ENCODE assay signal across 10 mouse cellular contexts in genomic region chr2:72908191-72908910, GRCm38 (mm10).
DNase-seq lines count a peak whose midpoint lies in the region; ATAC-seq lines count a peak whose summit lies in the region.
"Had no signal": no experiment of that assay in that cellular context is flagged by ENCODE, and none has a peak within 500 bp of the region (broad histone marks: within the 10 kb centered on the region; RNA-seq: fewer than 3 reads in every experiment).

No protein-coding gene starts in this region.

- no peaks in the 10 kb centered on the region for H3K9me3 ChIP-seq in liver, embryonic 11.5 days (ENCODE audit: control insufficient read depth, low read length)
- no peaks in the 10 kb centered on the region for H3K9me3 ChIP-seq in embryonic facial prominence, embryonic 10.5 days
- no peaks in the 10 kb centered on the region for H3K9me3 ChIP-seq in limb, embryonic 12.5 days

- no peak overlapping the region; the same call in 1 of the 2 replicates for H3K27ac ChIP-seq in liver, embryonic 11.5 days (ENCODE audit: low read depth, low read length)
- peak overlapping the region; percentile 3 for H3K27ac ChIP-seq in embryonic facial prominence, embryonic 10.5 days (replicated peaks)
- 0 out of 2 replicates have a peak overlapping the region, but pooled peaks have one; percentile 45 for H3K27ac ChIP-seq in limb, embryonic 12.5 days

- H3K4me3 ChIP-seq in liver, embryonic 11.5 days (ENCODE audit: low read depth, low read length) = no peak overlapping the region
- H3K4me3 ChIP-seq in embryonic facial prominence, embryonic 10.5 days = no peak overlapping the region
- H3K4me3 ChIP-seq in limb, embryonic 12.5 days (replicated peaks) = no peak overlapping the region
- H3K4me3 ChIP-seq: megakaryocyte, embryonic 14.5 days had no signal

- H3K4me2 ChIP-seq in liver, embryonic 11.5 days = no peak overlapping the region
- no peak overlapping the region for H3K4me2 ChIP-seq in limb, embryonic 12.5 days

- no peaks in the 10 kb centered on the region for H3K36me3 ChIP-seq in liver, embryonic 11.5 days (ENCODE audit: control insufficient read depth, insufficient read depth, low read length)
- no peaks in the 10 kb centered on the region for H3K36me3 ChIP-seq in embryonic facial prominence, embryonic 10.5 days (replicated peaks)
- no peaks in the 10 kb centered on the region for H3K36me3 ChIP-seq in limb, embryonic 12.5 days

- H3K9ac ChIP-seq in liver, embryonic 11.5 days (ENCODE audit: low read depth, low read length) = no peak overlapping the region
- H3K9ac ChIP-seq in limb, embryonic 12.5 days (replicated peaks) = no peak overlapping the region

- no peaks in the 10 kb centered on the region for H3K4me1 ChIP-seq in liver, embryonic 11.5 days (replicated peaks; ENCODE audit: control insufficient read depth, insufficient read depth, low read length)
- H3K4me1 ChIP-seq in embryonic facial prominence, embryonic 10.5 days = peaks cover 27% of the 10 kb centered on the region
- H3K4me1 ChIP-seq in limb, embryonic 12.5 days (replicated peaks) = peaks cover 43% of the 10 kb centered on the region
- H3K4me1 ChIP-seq: megakaryocyte, embryonic 14.5 days had no signal

- DNase-seq in liver = peak; percentile 17
- no peak for DNase-seq in liver, embryonic 11.5 days (ENCODE audit: low spot score)
- no peak for DNase-seq in embryonic facial prominence, embryonic 10.5 days (ENCODE audit: low spot score)
- DNase-seq in yolk sac, embryonic 10.5 days (ENCODE audit: low spot score) = peak; percentile 78
- no peak for DNase-seq in layer of hippocampus, adult 11-12 months (ENCODE audit: low spot score)
- no peak for DNase-seq in spleen, postnatal 4 days (ENCODE audit: low spot score in 2 of 2)
- DNase-seq: right cerebral cortex, postnatal 14 days; thymus, postnatal 25 days had no signal

- H3K27me3 ChIP-seq in liver, embryonic 11.5 days (replicated peaks; ENCODE audit: control insufficient read depth, insufficient read depth, low read length) = no peaks in the 10 kb centered on the region
- no peaks in the 10 kb centered on the region for H3K27me3 ChIP-seq in embryonic facial prominence, embryonic 10.5 days (replicated peaks; ENCODE audit: low read depth, poor library complexity, severe bottlenecking)
- no peaks in the 10 kb centered on the region for H3K27me3 ChIP-seq in limb, embryonic 12.5 days

- no peak; the same call in 1 of the 2 replicates for ATAC-seq in liver, embryonic 11.5 days (replicated peaks; ENCODE audit: low FRiP score)
- ATAC-seq in limb, embryonic 12.5 days (ENCODE audit: insufficient number of reproducible peaks, insufficient read depth, low FRiP score, low TSS enrichment, low read depth) = no peak

- WGBS in liver, embryonic 11.5 days = 75% methylated on average over 20 of the region's 20 CpGs
- 84% methylated on average over 20 of the region's 20 CpGs for WGBS in embryonic facial prominence, embryonic 10.5 days
- 77% methylated on average over 20 of the region's 20 CpGs for WGBS in limb, embryonic 12.5 days

Comparison
In these comparisons a context has a peak if more than half of its experiments do, and no peak if none do; other contexts are left out.
1. DNase-seq: peak in liver (single experiment) and yolk sac, embryonic 10.5 days (single experiment); none in liver, embryonic 11.5 days (single experiment), embryonic facial prominence, embryonic 10.5 days (single experiment), layer of hippocampus, adult 11-12 months (single experiment) and spleen, postnatal 4 days (0 of 2).